Mouse (Mus musculus): Measurements from ENCODE around the gene Rasa3. TPM values are rescaled to one million over a fixed set of nuclear protein-coding genes. Genes with fewer than 3 reads are reported as not detected.

Rasa3 gene
- polyA plus RNA-seq, 1 experiment from 2014 or later, result 20.9 TPM

DNA sequence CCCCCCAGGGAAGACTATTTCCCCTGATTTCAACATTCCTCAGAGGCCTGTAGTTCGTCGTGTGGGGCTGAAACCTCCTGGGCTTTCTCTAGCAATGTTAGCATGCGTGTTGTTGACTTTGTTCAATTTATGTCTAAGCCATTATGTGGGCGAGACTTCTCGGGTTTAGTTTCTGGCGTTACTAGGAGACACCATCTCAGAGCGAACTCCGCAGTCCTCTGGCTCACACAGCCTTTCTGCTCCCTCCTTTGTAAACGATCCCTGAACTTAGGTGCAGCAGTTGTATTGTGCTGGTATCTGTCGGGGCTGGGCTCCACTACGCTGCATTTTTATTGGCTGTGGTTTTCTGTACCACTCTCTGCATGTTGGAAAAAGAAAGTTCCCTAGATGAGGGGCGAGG is 17.3 kb upstream of the Rasa3 start:
- no peak for ATAC-seq (ENCODE audit: insufficient number of reproducible peaks, insufficient read depth, low FRiP score, low read depth)
- Histone ChIP-seq H3K9me3 (ENCODE audit: control insufficient read depth, low read length) (no peaks in the 10 kb centered on the region), H3K36me3 (ENCODE audit: control insufficient read depth, insufficient read depth, low read length) (no peaks in the 10 kb centered on the region), H3K27me3 (ENCODE audit: control insufficient read depth, insufficient read depth, low read length) (no peaks in the 10 kb centered on the region), H3K9ac (ENCODE audit: low read length) (no peak overlapping the region), H3K4me1 (ENCODE audit: control insufficient read depth in 2 of 2, insufficient read depth in 2 of 2, low read length in 2 of 2) (peaks cover 11 to 17% of the 10 kb centered on the region in 2 experiments), H3K4me2 (ENCODE audit: low read length) (no peak overlapping the region), H3K4me3 (ENCODE audit: control insufficient read depth in 1 of 2, insufficient read depth in 1 of 2, low read depth in 1 of 2, low read length in 2 of 2) (no peak overlapping the region), H3K27ac (replicated peaks in 1 of 2; ENCODE audit: control insufficient read depth in 1 of 2, insufficient read depth in 1 of 2, low read depth in 2 of 2, low read length in 2 of 2) (no peak overlapping the region)
- 64% methylated on average over 12 of the region's 12 CpGs for WGBS

DNA sequence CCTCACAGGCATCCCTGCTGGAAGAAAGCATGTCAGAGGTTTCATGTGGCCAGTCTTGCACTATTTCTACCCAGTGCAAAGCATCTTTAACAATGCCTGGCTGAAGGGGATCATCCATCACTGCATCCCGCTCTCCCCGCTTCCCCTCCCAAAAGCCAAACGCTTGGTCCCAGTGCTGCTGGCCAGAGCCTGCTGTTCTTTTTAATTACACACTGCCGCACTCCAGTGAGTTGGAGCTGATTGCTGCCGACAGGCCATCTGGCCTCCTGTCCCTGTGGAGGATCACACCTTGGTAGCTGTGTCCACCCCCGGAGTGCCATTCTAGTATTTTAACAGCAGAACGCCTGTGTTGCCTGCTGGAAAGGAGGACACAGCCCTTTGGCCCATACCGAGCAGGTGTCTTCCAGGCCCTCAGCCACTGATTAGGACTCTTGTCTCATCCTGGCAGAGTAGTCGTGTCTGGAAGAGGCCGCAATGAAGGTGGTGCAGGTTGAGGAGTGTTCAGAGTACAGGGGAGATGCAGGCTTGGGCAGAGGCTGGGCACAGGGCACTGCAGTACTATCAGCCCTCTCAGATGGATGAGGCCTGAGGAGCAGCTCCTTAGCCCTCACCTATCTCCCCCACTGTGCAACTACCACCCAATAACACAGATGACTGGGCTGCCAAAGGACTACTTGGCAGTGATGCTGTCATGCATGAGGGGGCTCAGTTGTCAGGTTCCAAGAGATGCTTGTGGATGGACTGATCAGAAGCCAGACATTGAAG is 15.1 kb upstream of the Rasa3 start:
- Histone ChIP-seq H3K9ac (ENCODE audit: low read length) (no peak overlapping the region), H3K4me2 (ENCODE audit: low read length) (no peak overlapping the region), H3K27ac (replicated peaks in 1 of 2; ENCODE audit: control insufficient read depth in 1 of 2, insufficient read depth in 1 of 2, low read depth in 2 of 2, low read length in 2 of 2) (no peak overlapping the region), H3K36me3 (ENCODE audit: control insufficient read depth, insufficient read depth, low read length) (no peaks in the 10 kb centered on the region), H3K27me3 (ENCODE audit: control insufficient read depth, insufficient read depth, low read length) (no peaks in the 10 kb centered on the region), H3K9me3 (ENCODE audit: control insufficient read depth, low read length) (peaks cover 1% of the 10 kb centered on the region; the same call in 1 of the 2 replicates), H3K4me1 (ENCODE audit: control insufficient read depth in 2 of 2, insufficient read depth in 2 of 2, low read length in 2 of 2) (peaks cover 7 to 9% of the 10 kb centered on the region in 2 experiments; a peak in 2 of 4 replicates), H3K4me3 (ENCODE audit: control insufficient read depth in 1 of 2, insufficient read depth in 1 of 2, low read depth in 1 of 2, low read length in 2 of 2) (no peak overlapping the region)
- no peak for ATAC-seq (ENCODE audit: insufficient number of reproducible peaks, insufficient read depth, low FRiP score, low read depth)
- WGBS, result 76% methylated on average over 10 of the region's 10 CpGs

DNA sequence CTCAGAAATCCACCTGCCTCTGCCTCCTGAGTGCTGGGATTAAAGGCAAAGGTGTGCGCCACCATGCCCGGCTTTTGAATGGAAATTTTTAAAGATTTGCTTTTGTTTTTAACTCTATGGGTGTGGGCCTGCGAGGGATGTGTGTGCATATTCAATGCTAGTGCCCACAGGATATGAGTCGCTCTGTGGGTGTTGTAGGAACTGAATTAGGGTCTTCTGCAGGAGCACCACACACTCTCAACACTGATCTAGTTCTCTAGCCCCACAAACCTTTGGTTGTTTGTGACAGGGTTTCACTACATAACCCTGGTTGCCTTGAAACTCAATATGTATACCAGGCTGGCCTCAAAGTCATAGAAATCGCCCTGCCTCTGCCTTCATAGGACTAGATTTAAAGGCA is 11.9 kb upstream of the Rasa3 start:
- Histone ChIP-seq H3K9ac (ENCODE audit: low read length) (no peak overlapping the region), H3K4me3 (ENCODE audit: control insufficient read depth in 1 of 2, insufficient read depth in 1 of 2, low read depth in 1 of 2, low read length in 2 of 2) (no peak overlapping the region), H3K36me3 (ENCODE audit: control insufficient read depth, insufficient read depth, low read length) (no peaks in the 10 kb centered on the region), H3K4me2 (ENCODE audit: low read length) (no peak overlapping the region), H3K27ac (replicated peaks in 1 of 2; ENCODE audit: control insufficient read depth in 1 of 2, insufficient read depth in 1 of 2, low read depth in 2 of 2, low read length in 2 of 2) (no peak overlapping the region), H3K27me3 (ENCODE audit: control insufficient read depth, insufficient read depth, low read length) (no peaks in the 10 kb centered on the region), H3K4me1 (ENCODE audit: control insufficient read depth in 2 of 2, insufficient read depth in 2 of 2, low read length in 2 of 2) (peaks cover 3 to 5% of the 10 kb centered on the region in 2 experiments; a peak in 1 of 4 replicates), H3K9me3 (ENCODE audit: control insufficient read depth, low read length) (peaks cover 2% of the 10 kb centered on the region; the same call in 1 of the 2 replicates)
- WGBS, result 75% methylated on average over 5 of the region's 5 CpGs
- no peak for ATAC-seq (ENCODE audit: insufficient number of reproducible peaks, insufficient read depth, low FRiP score, low read depth)

DNA sequence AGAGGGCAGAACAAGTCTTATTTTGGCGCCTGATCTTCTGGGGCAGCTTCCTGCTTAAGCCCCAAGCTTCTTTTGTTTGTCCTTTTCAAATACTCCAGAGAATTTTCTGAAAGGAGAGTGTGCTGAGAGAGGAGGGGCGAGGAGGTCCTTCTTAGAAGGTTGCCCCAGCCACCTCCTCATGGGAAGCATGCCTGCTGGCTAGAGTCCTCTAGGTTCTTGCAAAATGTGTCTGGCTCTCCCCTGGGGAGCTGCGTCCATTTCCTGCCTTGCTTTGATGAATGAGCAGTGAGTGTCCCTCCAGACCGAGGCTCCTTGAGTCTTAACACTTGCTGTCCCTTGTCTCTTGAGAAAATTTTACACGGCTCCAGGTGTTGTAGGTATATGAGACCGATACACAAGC is 11.1 kb upstream of the Rasa3 start:
- Histone ChIP-seq H3K27me3 (ENCODE audit: control insufficient read depth, insufficient read depth, low read length) (no peaks in the 10 kb centered on the region), H3K4me2 (ENCODE audit: low read length) (no peak overlapping the region), H3K4me3 (ENCODE audit: control insufficient read depth in 1 of 2, insufficient read depth in 1 of 2, low read depth in 1 of 2, low read length in 2 of 2) (no peak overlapping the region), H3K27ac (replicated peaks in 1 of 2; ENCODE audit: control insufficient read depth in 1 of 2, insufficient read depth in 1 of 2, low read depth in 2 of 2, low read length in 2 of 2) (no peak overlapping the region), H3K36me3 (ENCODE audit: control insufficient read depth, insufficient read depth, low read length) (no peaks in the 10 kb centered on the region), H3K9me3 (ENCODE audit: control insufficient read depth, low read length) (peaks cover 2% of the 10 kb centered on the region; the same call in 1 of the 2 replicates), H3K9ac (ENCODE audit: low read length) (no peak overlapping the region; the same call in 1 of the 2 replicates), H3K4me1 (ENCODE audit: control insufficient read depth in 2 of 2, insufficient read depth in 2 of 2, low read length in 2 of 2) (peaks cover 3 to 5% of the 10 kb centered on the region in 2 experiments; a peak in 1 of 4 replicates)
- ATAC-seq (ENCODE audit: insufficient number of reproducible peaks, insufficient read depth, low FRiP score, low read depth), result no peak
- 56% methylated on average over 6 of the region's 6 CpGs for WGBS

DNA sequence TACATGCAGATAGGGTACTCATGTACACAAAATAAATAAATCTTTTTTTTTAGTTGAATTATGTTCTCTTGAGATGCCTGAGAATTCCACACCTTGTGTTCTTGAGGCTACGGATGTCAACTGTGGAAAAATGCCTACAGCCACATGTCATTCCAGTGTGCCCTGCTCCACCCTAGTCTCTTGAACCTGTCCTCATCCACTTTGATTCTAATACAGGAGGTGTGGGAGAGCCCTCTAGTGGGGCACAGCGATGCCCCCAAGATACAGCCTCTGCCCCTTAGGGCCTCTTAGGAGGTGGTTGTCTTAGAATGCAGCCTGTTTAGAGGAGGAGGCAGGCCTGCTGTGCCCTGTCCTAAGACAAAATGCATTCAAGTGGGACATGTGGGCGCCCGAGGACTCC is 10.5 kb upstream of the Rasa3 start:
- Histone ChIP-seq H3K27ac (replicated peaks in 1 of 2; ENCODE audit: control insufficient read depth in 1 of 2, insufficient read depth in 1 of 2, low read depth in 2 of 2, low read length in 2 of 2) (no peak overlapping the region), H3K4me2 (ENCODE audit: low read length) (no peak overlapping the region), H3K27me3 (ENCODE audit: control insufficient read depth, insufficient read depth, low read length) (0 out of 2 replicates have a peak, but pooled peaks cover 4% of the 10 kb centered on the region), H3K9ac (ENCODE audit: low read length) (no peak overlapping the region; the same call in 1 of the 2 replicates), H3K9me3 (ENCODE audit: control insufficient read depth, low read length) (peaks cover 2% of the 10 kb centered on the region; the same call in 1 of the 2 replicates), H3K4me3 (ENCODE audit: control insufficient read depth in 1 of 2, insufficient read depth in 1 of 2, low read depth in 1 of 2, low read length in 2 of 2) (no peak overlapping the region), H3K4me1 (ENCODE audit: control insufficient read depth in 2 of 2, insufficient read depth in 2 of 2, low read length in 2 of 2) (peaks cover 3 to 5% of the 10 kb centered on the region in 2 experiments; a peak in 1 of 4 replicates), H3K36me3 (ENCODE audit: control insufficient read depth, insufficient read depth, low read length) (no peaks in the 10 kb centered on the region)
- no peak for ATAC-seq (ENCODE audit: insufficient number of reproducible peaks, insufficient read depth, low FRiP score, low read depth)
- WGBS, result 68% methylated on average over 4 of the region's 4 CpGs

DNA sequence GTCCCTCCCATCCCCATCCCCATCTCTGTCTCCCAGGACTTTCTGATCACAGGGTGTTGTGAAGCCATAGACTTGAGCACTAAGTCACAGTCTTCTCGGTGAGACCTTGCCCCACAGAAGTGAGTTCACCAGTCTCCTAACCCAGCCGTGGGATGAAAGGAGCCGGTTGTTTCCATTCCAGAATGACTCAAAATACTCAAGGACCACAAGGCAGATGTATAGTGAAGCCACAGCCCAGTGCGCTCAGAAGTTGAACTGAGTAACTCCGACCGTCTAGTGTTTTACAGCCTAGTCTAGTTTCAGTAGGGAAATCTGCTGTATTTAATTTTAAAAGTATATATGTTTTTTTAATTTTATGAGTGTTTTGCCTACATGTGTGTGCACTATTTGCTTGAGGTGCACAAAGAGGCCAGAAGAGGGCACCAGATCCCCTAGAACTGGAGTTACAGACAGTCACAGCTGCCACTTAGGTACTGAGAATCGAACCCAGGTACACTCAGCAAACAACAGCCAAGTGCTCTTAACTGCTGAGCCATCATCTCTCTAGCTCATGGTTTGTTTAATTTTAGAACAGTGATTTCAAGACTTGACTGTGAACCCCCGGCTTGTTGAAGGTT is 9.8 kb upstream of the Rasa3 start:
- ATAC-seq (ENCODE audit: insufficient number of reproducible peaks, insufficient read depth, low FRiP score, low read depth), result no peak
- no peaks in the 10 kb centered on the region for H3K36me3 ChIP-seq (ENCODE audit: control insufficient read depth, insufficient read depth, low read length)
- 0 out of 2 replicates have a peak, but pooled peaks cover 4% of the 10 kb centered on the region for H3K27me3 ChIP-seq (ENCODE audit: control insufficient read depth, insufficient read depth, low read length)
- H3K4me2 ChIP-seq (ENCODE audit: low read length), result no peak overlapping the region
- H3K9me3 ChIP-seq (ENCODE audit: control insufficient read depth, low read length), result peaks cover 2% of the 10 kb centered on the region; the same call in 1 of the 2 replicates
- WGBS, result 91% methylated on average over 8 of the region's 8 CpGs
- H3K27ac ChIP-seq (replicated peaks in 1 of 2; ENCODE audit: control insufficient read depth in 1 of 2, insufficient read depth in 1 of 2, low read depth in 2 of 2, low read length in 2 of 2), result no peak overlapping the region
- no peak overlapping the region for H3K4me3 ChIP-seq (ENCODE audit: control insufficient read depth in 1 of 2, insufficient read depth in 1 of 2, low read depth in 1 of 2, low read length in 2 of 2)
- H3K9ac ChIP-seq (ENCODE audit: low read length), result no peak overlapping the region
- H3K4me1 ChIP-seq (ENCODE audit: control insufficient read depth in 2 of 2, insufficient read depth in 2 of 2, low read length in 2 of 2), result peaks cover 3 to 5% of the 10 kb centered on the region in 2 experiments; a peak in 1 of 4 replicates

DNA sequence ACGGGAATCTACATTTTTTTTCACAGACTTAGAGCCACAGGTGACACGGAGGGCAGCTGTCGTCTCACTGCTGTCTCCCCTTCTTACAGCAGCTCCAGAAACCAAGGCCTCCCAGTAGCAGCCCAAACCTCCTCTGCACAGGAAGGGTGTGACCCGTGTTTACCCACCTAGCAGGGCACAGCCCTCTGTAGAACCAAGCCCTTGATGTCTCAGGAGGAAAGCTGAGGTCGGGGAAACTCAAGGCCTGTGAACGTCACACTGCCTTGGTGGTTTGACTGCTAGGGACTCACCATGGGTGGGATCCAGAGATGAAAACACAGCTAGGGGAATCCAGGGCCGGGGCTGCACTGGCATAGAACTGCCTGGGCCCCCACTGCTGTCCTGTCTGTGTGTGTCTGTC is 9.0 kb upstream of the Rasa3 start:
- Histone ChIP-seq H3K27ac (replicated peaks in 1 of 2; ENCODE audit: control insufficient read depth in 1 of 2, insufficient read depth in 1 of 2, low read depth in 2 of 2, low read length in 2 of 2) (no peak overlapping the region), H3K27me3 (ENCODE audit: control insufficient read depth, insufficient read depth, low read length) (0 out of 2 replicates have a peak, but pooled peaks cover 4% of the 10 kb centered on the region), H3K9me3 (ENCODE audit: control insufficient read depth, low read length) (peaks cover 2% of the 10 kb centered on the region; the same call in 1 of the 2 replicates), H3K9ac (ENCODE audit: low read length) (no peak overlapping the region), H3K4me2 (ENCODE audit: low read length) (no peak overlapping the region), H3K4me1 (ENCODE audit: control insufficient read depth in 2 of 2, insufficient read depth in 2 of 2, low read length in 2 of 2) (peaks cover 3 to 5% of the 10 kb centered on the region in 2 experiments; a peak in 1 of 4 replicates), H3K36me3 (ENCODE audit: control insufficient read depth, insufficient read depth, low read length) (no peaks in the 10 kb centered on the region), H3K4me3 (ENCODE audit: control insufficient read depth in 1 of 2, insufficient read depth in 1 of 2, low read depth in 1 of 2, low read length in 2 of 2) (no peak overlapping the region)
- ATAC-seq (ENCODE audit: insufficient number of reproducible peaks, insufficient read depth, low FRiP score, low read depth), result no peak
- WGBS, result 61% methylated on average over 7 of the region's 7 CpGs
